Mouse (Mus musculus): ENCODE results near the gene A830031A19Rik. TPM values are rescaled to one million over a fixed set of nuclear protein-coding genes. Genes with fewer than 3 reads are reported as not detected.

The A830031A19Rik gene
- polyA plus RNA-seq (2012; rRNA removed; ENCODE audit: low replicate concordance) = not detected in 2 replicates

DNA sequence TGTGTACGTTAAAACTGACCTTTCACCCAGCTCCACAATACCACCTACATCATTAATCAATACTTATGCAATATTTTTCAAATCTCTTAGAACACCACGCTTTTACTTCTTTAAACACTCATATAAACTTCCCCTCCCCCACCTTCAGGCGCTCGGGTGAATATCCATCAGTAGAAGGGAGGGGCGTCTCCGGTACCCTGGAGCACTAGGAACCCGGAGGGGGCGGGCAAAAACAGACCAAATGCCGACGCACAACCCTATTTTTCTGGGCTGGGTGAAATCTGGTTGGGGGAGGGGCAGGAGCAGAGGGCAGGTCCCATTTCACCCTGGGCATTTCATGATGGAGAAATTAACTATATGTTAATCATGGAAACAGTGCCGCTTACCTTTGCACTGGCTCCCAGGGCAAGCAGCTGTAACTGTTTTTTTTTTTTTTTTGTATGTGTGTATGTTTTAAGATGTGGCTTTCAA lies at the start of gene A830031A19Rik:
TSS of gene A830031A19Rik (minus strand) at position 421 of the 471 bp plus-strand sequence.

DNA sequence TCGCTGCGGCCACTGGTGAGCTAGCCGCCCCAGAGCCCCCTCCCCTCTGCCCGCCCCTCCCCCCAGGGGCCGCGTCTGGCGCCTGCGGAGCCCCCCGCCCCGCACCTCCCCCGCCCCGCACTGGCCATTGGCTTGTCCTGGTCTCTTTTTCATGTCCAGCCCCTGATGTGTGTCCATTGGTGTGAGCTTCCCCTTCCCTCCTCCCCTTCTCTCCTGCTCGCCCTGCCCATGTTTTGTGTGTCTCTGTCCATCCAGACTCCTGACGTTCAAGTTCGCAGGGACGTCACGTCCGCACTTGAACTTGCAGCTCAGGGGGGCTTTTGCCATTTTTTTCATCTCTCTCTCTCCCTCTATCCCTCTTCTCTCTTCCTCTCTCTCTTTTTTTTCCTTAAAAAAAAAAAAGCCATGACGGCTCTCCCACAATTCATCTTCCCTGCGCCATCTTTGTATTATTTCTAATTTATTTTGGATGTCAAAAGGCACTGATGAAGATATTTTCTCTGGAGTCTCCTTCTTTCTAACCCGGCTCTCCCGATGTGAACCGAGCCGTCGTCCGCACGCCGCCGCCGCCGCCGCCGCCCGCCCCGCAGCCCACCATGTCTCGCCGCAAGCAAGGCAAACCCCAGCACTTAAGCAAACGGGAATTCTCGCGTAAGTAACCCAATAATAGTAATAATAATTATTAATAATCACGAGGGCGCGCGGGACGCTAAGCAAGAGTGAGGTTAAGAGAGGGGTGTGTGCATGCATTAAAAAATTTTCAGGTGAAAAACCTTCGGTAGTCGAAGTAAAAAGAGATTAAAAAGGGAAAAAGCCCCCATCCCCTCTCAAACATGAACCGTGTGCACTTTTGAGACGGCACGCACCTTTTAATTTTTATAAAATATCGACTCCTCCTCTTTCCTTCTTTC lies 3.2 kb upstream of the A830031A19Rik start, which contains the start of gene Bcl11a:
TSS of gene Bcl11a (plus strand) at position 262 of the 911 bp plus-strand sequence.

Other genes starting within 250 kb of the A830031A19Rik start
- 2.5 and 4.4 TPM in 2 replicates for gene Papolg, start 179.8 kb downstream of the A830031A19Rik start, polyA plus RNA-seq (2012; rRNA removed; ENCODE audit: low replicate concordance)
- gene Bcl11a, start 3.0 kb upstream of the A830031A19Rik start, polyA plus RNA-seq (2012; rRNA removed; ENCODE audit: low replicate concordance) = 0.14 and 0.80 TPM in 2 replicates